Mouse (Mus musculus) adrenal gland, postnatal 25 days (tissue): ENCODE results near the gene Wbp1l. TPM values are rescaled to one million over a fixed set of nuclear protein-coding genes. Genes with fewer than 3 reads are reported as not detected.

Source experiments
- DNase-seq: peaks from one replicate; pipeline ENCODE4 v3.0.0; 2021; ENCODE audit warnings: mixed read lengths
- total RNA-seq: library from RNA; stranded (reverse); gene quantifications from 2 replicates; pipeline ENCODE4 v1.2.3, GENCODE M21; 2021

Gene Wbp1l
- total RNA-seq, 1 experiment from 2014 or later: 189 TPM

- no peak for DNase-seq
Observed at GRCm38 (mm10) chr19:46706540-46707295, 107.8 kb downstream of the Wbp1l start.

Other genes starting within 250 kb of the Wbp1l start
- 1.2 TPM in 1 of 2 replicates, not detected in the other for gene 2310034G01Rik, start 248.8 kb upstream of the Wbp1l start, total RNA-seq
- 107 and 113 TPM in 2 replicates for gene Actr1a, start 203.3 kb upstream of the Wbp1l start, total RNA-seq
- 20.3 and 27.1 TPM in 2 replicates for gene Sufu, start 202.2 kb upstream of the Wbp1l start, total RNA-seq
- gene Trim8, start 97.4 kb upstream of the Wbp1l start, total RNA-seq: 50.9 and 52.6 TPM in 2 replicates
- gene Arl3, start 25.9 kb upstream of the Wbp1l start, total RNA-seq: 50.3 and 61.0 TPM in 2 replicates
- gene Sfxn2, start 25.7 kb upstream of the Wbp1l start, total RNA-seq: 8.0 and 12.7 TPM in 2 replicates
- 1.2 and 1.9 TPM in 2 replicates for gene Cyp17a1, start 74.1 kb downstream of the Wbp1l start, total RNA-seq
- gene Borcs7, start 90.8 kb downstream of the Wbp1l start, total RNA-seq: 14.4 and 18.0 TPM in 2 replicates
- gene As3mt, start 108.4 kb downstream of the Wbp1l start, total RNA-seq: 86.5 and 93.0 TPM in 2 replicates
- gene Cnnm2, start 162.5 kb downstream of the Wbp1l start, total RNA-seq: 19.5 and 20.9 TPM in 2 replicates